Mouse (Mus musculus) forebrain, embryonic 10.5 days (tissue): Measurements from ENCODE around the gene Bach2. TPM values are rescaled to one million over a fixed set of nuclear protein-coding genes. Genes with fewer than 3 reads are reported as not detected.

Experiments used
- DNase-seq: peaks from one replicate; pipeline ENCODE4 v3.0.0-alpha.2; 2017; ENCODE audit warnings: low spot score; ENCODE audit errors: extremely low spot score
- H3K27ac ChIP-seq: fragments of 300-500 bp; sonication (generic); 2 replicates; pipeline ENCODE4 v1.5.1; 2016; ENCODE audit warnings: mild to moderate bottlenecking
- H3K27me3 ChIP-seq: fragments of 300-500 bp; sonication (generic); 2 replicates; pipeline ENCODE4 v1.6.1; 2016; ENCODE audit warnings: mild to moderate bottlenecking; ENCODE audit not compliant: poor library complexity, severe bottlenecking
- H3K36me3 ChIP-seq: fragments of 300-500 bp; sonication (generic); replicated peaks from 2 replicates; pipeline ENCODE4 v1.6.1; 2016; ENCODE audit warnings: mild to moderate bottlenecking, moderate library complexity
- H3K4me1 ChIP-seq: fragments of 300-500 bp; sonication (generic); 2 replicates; pipeline ENCODE4 v1.6.1; 2016
- H3K4me3 ChIP-seq: fragments of 300-500 bp; sonication (generic); 2 replicates; pipeline ENCODE4 v1.5.1; 2016; ENCODE audit warnings: mild to moderate bottlenecking, moderate library complexity
- H3K9me3 ChIP-seq: fragments of 300-500 bp; sonication (generic); 2 replicates; pipeline ENCODE4 v1.6.1; 2016; ENCODE audit warnings: mild to moderate bottlenecking, moderate library complexity
- WGBS: fragments of 180-500 bp; shearing (Covaris S2); methylation state at CpG from one replicate; pipeline ENCODE4 v1.1.7; 2016; 5-methylcytosine and 5-hydroxymethylcytosine counted together
- polyA plus RNA-seq: library from polyadenylated mRNA; unstranded; fragments of >200 nt; fragmentation: Nextera tagmentation; extraction: Ambion mirVana; gene quantifications from 2 replicates; pipeline ENCODE4 v1.2.1, GENCODE M21; 2016

The Bach2 gene
- polyA plus RNA-seq, 1 experiment from 2014 or later, result 7.1 TPM

DNA sequence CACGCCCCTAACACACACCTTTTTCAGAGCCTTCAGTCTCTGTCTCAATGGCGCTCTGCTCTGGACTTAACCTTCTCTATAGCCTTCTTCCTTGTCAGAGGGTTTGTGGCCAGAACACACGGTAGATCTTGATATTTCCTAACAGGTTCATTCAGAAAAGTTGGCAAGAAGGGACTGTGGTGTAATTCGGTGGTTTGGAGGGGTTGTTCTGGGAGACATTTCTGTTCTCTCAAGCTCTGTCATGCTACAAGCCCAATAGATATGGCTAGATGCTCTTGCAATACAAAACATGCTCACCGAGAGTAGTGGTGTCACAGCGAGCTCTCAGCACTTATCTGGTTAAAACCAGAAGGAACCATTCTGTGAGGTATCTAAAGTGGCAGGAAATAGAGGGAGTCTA, 51.2 kb downstream of the Bach2 start:
- Histone ChIP-seq H3K4me3 (no peak overlapping the region), H3K27ac (no peak overlapping the region), H3K9me3 (no peaks in the 10 kb centered on the region), H3K27me3 (no peaks in the 10 kb centered on the region), H3K36me3 (no peaks in the 10 kb centered on the region), H3K4me1 (peaks cover 49% of the 10 kb centered on the region)
- DNase-seq, result no peak
- WGBS, result 87% methylated on average over 6 of the region's 6 CpGs

DNA sequence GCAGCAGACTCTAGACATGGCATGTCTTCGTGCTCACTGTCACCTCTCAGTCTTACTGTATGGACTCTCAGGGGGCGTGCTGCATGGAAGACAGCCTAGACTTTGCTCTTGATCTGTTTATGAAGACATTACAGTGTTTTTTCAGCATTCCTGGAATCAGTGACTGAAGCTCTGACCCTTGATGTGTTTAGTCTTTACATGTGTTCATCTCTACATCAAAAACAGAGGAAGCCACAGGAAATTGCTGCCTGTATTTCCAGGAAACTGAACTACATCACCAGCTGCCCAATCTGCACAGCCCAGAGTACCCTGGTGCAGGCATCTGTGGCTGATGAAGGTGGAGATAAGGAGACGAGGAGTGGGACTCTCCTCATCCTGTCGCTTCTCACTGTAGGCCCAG, 52.8 kb downstream of the Bach2 start:
- no peak for DNase-seq
- H3K4me3 ChIP-seq, result no peak overlapping the region
- H3K4me1 ChIP-seq, result peaks cover 52% of the 10 kb centered on the region
- H3K27me3 ChIP-seq, result no peaks in the 10 kb centered on the region
- no peak overlapping the region for H3K27ac ChIP-seq
- WGBS, result 87% methylated on average over 4 of the region's 4 CpGs
- no peaks in the 10 kb centered on the region for H3K9me3 ChIP-seq
- no peaks in the 10 kb centered on the region for H3K36me3 ChIP-seq

DNA sequence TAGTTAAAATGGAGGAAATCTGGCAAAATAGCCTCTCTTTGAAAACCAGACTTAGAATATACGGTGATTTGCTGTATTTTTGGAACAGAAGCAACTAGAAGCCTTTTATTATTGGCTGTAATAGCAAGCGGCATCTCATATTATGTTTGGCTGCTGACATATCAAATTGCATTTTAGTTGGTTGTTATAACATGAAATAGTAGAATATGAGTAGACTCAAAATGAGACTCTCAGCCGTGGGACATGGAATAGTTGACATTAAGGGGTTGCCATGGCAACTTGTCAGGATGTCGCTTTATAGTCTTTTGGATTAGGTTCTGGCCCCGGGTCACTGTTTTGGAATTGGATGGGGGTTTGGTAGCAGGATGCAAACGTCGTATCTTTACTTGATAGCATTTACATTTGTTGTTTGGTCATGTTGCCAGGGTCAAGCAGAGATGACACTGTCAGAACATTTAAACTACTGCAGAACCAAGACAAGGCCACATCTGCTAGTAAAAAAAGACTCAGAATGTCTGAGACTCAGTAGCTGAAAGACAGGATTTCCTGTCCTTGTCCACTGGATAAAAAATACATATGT, 55.2 kb downstream of the Bach2 start:
- Histone ChIP-seq H3K27ac (no peak overlapping the region), H3K4me1 (peaks cover 59% of the 10 kb centered on the region), H3K27me3 (no peaks in the 10 kb centered on the region), H3K4me3 (no peak overlapping the region), H3K9me3 (no peaks in the 10 kb centered on the region), H3K36me3 (no peaks in the 10 kb centered on the region)
- 74% methylated on average over 7 of the region's 7 CpGs for WGBS
- no peak for DNase-seq

DNA sequence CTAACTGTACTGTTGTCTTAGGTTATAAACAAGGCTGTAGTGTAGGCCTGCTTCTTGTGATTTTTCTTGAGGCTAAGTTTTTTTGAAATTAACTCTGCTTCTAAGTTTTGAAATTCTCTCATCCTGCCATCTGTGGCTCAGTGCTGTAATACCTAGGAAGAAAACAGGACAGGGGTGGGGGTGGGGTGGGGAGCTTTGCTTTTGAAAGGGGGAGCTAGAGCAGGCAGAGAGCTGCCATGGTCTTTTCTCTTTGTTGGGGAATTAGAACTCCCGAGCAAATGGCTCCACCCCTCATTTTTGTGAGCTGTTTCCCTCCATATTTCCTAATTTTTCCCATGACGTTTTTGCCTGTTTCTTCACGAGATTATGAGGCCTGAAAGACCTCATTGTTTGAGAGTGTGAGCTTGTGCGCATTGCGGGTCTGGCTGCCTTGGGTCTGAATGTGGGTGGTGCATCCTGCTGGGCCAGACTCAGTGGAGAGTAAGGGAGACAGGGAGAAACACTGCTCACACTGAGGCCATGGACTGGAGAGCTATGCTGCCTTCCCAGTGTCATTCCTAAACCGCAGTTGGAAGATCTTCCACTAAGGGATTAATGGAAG, 58.6 kb downstream of the Bach2 start:
- Histone ChIP-seq H3K27ac (peak overlapping the region; percentile 86), H3K27me3 (no peaks in the 10 kb centered on the region), H3K4me3 (no peak overlapping the region), H3K4me1 (peaks cover 51% of the 10 kb centered on the region), H3K36me3 (no peaks in the 10 kb centered on the region), H3K9me3 (no peaks in the 10 kb centered on the region)
- DNase-seq, result peak; percentile 34
- WGBS, result 9% methylated on average over 6 of the region's 6 CpGs

DNA sequence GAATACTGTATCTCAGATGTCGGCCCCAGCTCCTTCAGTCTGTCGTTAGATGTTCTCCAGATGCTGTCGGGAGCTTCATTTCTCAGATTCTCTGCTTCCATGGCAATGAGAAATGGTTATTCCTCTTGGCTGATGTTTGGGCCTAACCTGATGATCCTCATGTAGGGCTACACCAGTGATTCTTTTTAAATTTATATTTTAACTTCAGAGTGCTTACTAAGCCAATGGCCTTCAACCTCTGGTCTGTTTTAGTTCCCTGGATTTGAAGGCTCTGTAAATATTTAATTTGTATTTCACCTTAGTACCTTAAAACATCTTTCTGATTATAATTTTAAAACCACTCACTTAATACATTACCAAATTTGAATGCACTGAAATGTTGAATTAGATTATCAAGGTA, 60.6 kb downstream of the Bach2 start:
- Histone ChIP-seq H3K27ac (no peak overlapping the region), H3K4me1 (peaks cover 59% of the 10 kb centered on the region), H3K4me3 (no peak overlapping the region), H3K27me3 (no peaks in the 10 kb centered on the region), H3K9me3 (no peaks in the 10 kb centered on the region), H3K36me3 (no peaks in the 10 kb centered on the region)
- WGBS, result 85% methylated on average over 3 of the region's 3 CpGs
- no peak for DNase-seq

DNA sequence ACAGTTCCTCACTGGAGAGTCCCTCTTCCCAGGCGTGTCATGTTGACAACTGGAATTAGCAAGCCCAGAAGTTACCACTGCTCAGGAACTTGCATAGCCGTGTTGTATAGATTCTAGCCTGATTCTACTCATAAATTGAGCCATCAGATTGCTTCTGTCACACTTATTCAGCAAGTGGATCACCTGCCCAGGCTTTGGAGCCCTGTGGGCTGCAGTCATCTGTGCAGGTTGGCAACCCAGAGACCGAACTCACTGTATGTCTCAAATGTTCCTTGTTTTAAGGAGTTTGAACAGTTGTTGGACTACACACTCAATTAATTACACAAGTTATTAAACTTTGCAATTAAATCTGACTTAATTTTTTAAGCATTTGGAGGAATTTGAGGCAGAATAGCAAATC, 61.4 kb downstream of the Bach2 start:
- 0 out of 2 replicates have a peak overlapping the region, but pooled peaks have one; percentile 35 for H3K27ac ChIP-seq
- H3K4me3 ChIP-seq, result no peak overlapping the region
- no peaks in the 10 kb centered on the region for H3K36me3 ChIP-seq
- 90% methylated on average over 3 of the region's 3 CpGs for WGBS
- peaks cover 64% of the 10 kb centered on the region for H3K4me1 ChIP-seq
- no peaks in the 10 kb centered on the region for H3K27me3 ChIP-seq
- no peaks in the 10 kb centered on the region for H3K9me3 ChIP-seq
- DNase-seq, result no peak

DNA sequence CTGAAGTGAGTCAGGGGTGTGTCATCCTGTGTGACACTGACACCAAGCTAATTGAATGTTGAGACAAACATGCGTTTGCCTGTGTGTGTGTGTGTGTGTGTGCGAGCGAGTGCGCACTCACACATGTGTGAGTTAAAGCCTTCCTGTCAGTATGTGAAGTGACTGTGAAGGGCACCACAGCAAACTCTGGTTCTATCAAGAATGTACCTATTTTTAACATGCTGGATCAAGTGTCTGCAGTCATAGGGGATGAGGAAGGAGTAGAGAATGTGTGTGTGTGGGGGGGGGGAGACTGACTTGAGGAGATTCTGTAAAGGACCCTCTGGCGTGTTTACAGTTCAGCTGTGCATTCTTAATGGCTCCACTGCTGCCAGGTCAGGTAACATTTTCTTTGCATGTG, 64.1 kb downstream of the Bach2 start:
- H3K4me1 ChIP-seq, result peaks cover 65% of the 10 kb centered on the region
- no peaks in the 10 kb centered on the region for H3K27me3 ChIP-seq
- no peak for DNase-seq
- H3K36me3 ChIP-seq, result no peaks in the 10 kb centered on the region
- no peak overlapping the region; the same call in 1 of the 2 replicates for H3K4me3 ChIP-seq
- no peaks in the 10 kb centered on the region for H3K9me3 ChIP-seq
- H3K27ac ChIP-seq, result peak overlapping the region; percentile 85
- WGBS, result 66% methylated on average over 5 of the region's 5 CpGs

DNA sequence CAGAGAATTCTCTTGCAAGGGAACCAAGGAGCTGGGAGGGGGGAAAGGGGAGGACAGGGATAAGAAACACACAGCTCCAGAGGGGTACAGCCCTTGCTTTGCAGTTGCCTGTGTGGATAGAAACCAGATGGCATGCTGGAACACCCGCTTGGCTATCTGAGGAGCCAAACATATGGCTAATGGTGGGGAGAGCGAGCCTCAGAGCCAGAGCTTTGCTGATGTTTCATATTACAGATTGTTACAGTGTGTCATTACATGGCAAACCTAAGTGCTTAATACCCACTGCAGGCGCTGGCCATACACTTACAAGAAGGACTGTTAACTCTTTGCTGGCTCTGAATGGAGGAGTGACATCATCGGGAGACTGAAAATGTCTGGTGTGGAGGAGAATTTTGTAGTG, 64.5 kb downstream of the Bach2 start:
- H3K4me3 ChIP-seq, result peak overlapping the region; percentile 16; the same call in 1 of the 2 replicates
- no peaks in the 10 kb centered on the region for H3K9me3 ChIP-seq
- 29% methylated on average over 4 of the region's 4 CpGs for WGBS
- H3K27me3 ChIP-seq, result no peaks in the 10 kb centered on the region
- H3K36me3 ChIP-seq, result no peaks in the 10 kb centered on the region
- H3K4me1 ChIP-seq, result peaks cover 61% of the 10 kb centered on the region
- H3K27ac ChIP-seq, result peak overlapping the region; percentile 85
- DNase-seq, result peak; percentile 63

DNA sequence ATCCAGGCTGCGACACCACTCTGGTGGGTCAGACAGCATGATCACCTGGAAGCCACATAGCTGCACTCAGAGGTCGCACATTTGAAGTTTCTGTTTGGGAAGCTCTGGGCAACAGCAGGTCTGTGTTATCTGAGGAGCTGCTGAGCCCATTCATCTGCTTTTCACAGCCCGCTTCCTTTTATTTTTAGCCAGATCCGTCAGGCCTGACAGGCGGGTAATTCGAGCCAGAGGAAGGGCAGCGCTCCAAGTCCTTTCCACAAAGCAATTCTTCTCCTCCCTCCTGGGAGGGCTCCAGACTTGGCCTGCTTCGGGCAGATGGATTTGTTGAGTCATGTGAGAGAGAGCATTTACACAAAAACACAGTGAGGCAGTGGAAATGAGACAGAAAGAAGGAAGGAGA, 65.1 kb downstream of the Bach2 start:
- WGBS, result 2% methylated on average over 8 of the region's 8 CpGs
- DNase-seq, result peak; percentile 73
- Histone ChIP-seq H3K27me3 (no peaks in the 10 kb centered on the region), H3K36me3 (no peaks in the 10 kb centered on the region), H3K4me1 (peaks cover 58% of the 10 kb centered on the region), H3K27ac (peak overlapping the region; percentile 85), H3K4me3 (peak overlapping the region; percentile 16), H3K9me3 (no peaks in the 10 kb centered on the region)

DNA sequence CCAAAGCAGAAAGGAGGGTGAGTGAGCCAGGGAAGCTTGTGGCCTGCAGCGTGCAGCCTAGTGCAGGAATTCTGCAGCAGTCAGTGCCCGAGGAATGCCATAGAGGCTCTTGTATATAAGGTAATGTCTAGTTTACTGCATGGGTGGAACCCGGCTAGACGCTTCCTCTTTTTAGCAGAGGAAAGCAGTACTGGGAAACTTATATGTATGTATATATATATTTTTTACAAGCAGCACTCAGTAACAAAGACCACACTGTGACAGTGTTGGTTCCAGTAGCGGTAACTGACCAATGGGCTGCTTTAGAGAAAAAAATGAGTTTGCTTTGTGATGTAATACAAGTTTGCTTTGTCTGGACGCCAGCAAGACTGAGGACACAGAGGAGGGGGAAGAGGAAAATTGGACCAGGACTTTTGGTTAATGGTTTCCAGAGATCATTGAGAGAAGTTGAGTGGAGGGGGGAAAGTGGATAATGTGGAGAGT, 65.7 kb downstream of the Bach2 start:
- no peak for DNase-seq
- Histone ChIP-seq H3K9me3 (no peaks in the 10 kb centered on the region), H3K36me3 (no peaks in the 10 kb centered on the region), H3K4me1 (peaks cover 58% of the 10 kb centered on the region), H3K27me3 (no peaks in the 10 kb centered on the region), H3K27ac (peak overlapping the region; percentile 85), H3K4me3 (peak overlapping the region; percentile 16; the same call in 1 of the 2 replicates)
- WGBS, result 40% methylated on average over 6 of the region's 6 CpGs

DNA sequence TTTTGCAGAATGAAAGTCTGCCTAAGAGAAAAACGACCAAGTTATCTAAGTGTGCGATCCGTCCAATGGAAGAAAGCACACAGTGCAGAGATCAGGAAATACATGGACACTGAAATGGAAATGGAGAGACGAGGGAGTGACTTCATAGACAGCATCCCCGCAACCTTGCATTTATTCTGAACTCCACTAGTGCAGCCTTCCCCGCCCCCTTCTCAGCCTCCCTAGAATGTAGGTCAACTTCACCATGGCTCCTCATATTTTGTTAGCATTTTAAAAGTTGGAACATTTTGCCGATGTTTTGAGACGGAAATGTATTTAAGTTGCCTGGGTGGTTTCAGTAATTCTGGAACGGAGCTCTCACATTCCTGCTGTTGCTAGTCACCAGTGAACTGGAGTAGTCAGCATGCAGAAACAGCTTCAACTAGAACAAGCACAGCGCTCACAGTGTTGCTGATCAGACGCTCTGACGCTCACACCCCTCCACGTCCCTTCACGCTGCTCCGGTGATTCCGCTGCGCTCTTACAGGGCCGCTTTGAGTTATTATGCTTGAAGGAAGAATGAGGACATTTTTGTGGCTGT, 66.5 kb downstream of the Bach2 start:
- Histone ChIP-seq H3K4me3 (no peak overlapping the region), H3K9me3 (no peaks in the 10 kb centered on the region), H3K27ac (peak overlapping the region; percentile 85), H3K36me3 (no peaks in the 10 kb centered on the region), H3K27me3 (no peaks in the 10 kb centered on the region), H3K4me1 (peaks cover 55% of the 10 kb centered on the region)
- 79% methylated on average over 18 of the region's 18 CpGs for WGBS
- no peak for DNase-seq

DNA sequence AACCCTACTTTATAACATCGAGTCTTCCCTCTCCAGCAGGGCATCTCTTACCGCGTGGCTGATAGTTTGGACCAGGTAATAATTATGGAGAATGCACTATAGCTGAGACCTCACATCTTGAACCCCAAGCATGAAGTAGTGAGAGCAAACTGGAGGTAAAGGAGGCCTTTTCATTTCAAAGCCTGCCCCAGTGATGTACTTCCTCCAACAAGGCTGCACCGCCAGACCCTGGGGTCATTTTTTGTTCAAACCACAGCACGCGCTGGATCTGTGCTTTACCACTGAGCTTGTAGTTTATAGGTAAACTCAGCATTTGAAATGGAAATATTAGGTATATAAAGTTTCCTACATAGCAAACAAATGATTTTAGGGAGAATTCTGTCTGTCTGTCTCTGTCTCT, 67.1 kb downstream of the Bach2 start:
- H3K9me3 ChIP-seq, result no peaks in the 10 kb centered on the region
- H3K4me3 ChIP-seq, result no peak overlapping the region
- DNase-seq, result no peak
- peak overlapping the region; percentile 85; the same call in 1 of the 2 replicates for H3K27ac ChIP-seq
- H3K36me3 ChIP-seq, result no peaks in the 10 kb centered on the region
- 85% methylated on average over 6 of the region's 6 CpGs for WGBS
- no peaks in the 10 kb centered on the region for H3K27me3 ChIP-seq
- peaks cover 55% of the 10 kb centered on the region for H3K4me1 ChIP-seq

DNA sequence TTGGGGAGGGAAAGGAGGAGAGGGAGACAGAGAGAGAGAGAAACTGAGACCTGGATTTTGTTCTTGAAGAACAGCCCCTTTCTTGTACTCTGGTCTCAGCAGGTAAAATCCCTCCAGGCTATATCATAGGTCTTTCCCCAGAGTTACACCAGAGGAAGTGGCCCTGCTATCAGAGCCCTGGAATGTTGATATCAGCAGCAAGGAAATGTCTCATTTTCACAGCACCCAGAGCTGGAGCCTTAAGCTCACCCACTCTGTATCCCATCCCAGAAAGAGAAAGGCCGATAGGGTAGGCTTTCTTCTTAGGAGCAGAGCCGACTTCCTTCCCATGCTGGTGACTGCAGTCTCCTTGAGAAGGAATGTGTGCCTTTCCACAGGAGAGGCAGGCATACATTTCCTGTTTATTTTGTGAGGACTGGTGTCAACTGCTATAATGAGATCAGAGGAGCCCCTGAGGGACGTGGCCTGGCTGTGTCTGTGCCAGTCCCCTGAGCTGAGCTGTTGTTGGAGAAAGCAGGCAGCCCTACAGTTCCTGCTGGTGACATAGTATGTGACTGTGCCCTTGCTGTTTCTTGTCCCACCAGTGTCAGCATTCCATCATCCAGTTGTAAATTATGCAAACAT, 67.7 kb downstream of the Bach2 start:
- Histone ChIP-seq H3K4me3 (no peak overlapping the region), H3K9me3 (no peaks in the 10 kb centered on the region), H3K4me1 (peaks cover 52% of the 10 kb centered on the region), H3K36me3 (no peaks in the 10 kb centered on the region), H3K27ac (peak overlapping the region; percentile 85; the same call in 1 of the 2 replicates), H3K27me3 (no peaks in the 10 kb centered on the region)
- 55% methylated on average over 3 of the region's 3 CpGs for WGBS
- no peak for DNase-seq
